Mouse (Mus musculus): ENCODE data around the gene Nacc2.

- no peak for TF ChIP-seq POLR2A (IDR thresholded peaks at IDR 0.05; ENCODE audit: low read depth, low read length)
- no peak for TF ChIP-seq CTCF (IDR thresholded peaks at IDR 0.05; ENCODE audit: extremely low read depth, insufficient read depth, insufficient read length, insufficient replicate concordance)
Measured at GRCm38 (mm10) chr2:26134591-26134990, 11.6 kb upstream of the Nacc2 start.

Measured in spleen, adult 2 months (tissue).